Mouse (Mus musculus): Measurements from ENCODE around the gene Dennd6a.

DNA sequence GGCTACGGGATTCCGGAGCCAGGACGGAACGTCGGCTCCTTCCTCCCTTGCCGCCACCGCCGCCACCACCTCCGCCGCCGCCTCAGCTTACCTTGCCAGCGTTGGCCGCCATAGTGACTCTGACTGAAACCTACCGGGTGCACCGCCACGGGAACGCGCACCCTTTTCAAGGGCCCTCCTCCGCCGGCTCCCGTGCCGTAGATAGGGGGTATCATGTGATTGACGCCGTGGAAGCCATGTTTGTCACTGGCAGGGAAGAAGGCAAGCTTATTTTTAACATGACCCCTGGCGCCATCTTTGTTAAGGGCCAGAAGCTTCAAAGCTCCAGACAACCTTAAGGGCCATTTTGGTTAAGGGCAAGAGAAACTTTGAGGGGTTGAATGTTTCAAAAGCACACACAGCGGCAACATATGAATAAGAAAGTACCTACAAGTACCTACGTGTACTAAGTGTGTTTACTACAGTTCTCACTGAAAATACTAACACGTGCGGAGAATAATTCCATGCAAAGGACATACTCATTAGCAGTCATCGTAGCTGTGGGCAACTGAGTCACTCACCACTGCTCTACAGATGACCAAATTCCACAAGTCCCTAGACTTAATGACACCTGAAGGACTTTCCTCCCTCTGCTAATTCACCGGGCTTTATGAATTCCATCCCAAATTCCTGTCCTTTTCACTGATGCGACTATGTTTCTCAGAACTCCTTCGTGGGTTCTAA is 38.7 kb upstream of the Dennd6a start, which contains the start of gene Slmap:
- TF ChIP-seq CTCF (IDR thresholded peaks at IDR 0.05; ENCODE audit: extremely low read depth, insufficient read depth, low read length) (no peak), POLR2A (IDR thresholded peaks at IDR 0.05; ENCODE audit: extremely low read depth, insufficient read depth, low read length) (peak; percentile 92)

Measured in cortical plate, adult 2 months (tissue).